Mouse (Mus musculus) right cerebral cortex, postnatal 36 days (tissue): ENCODE data around the gene Mst1.

ENCODE experiments used
- DNase-seq, 2 experiments: peaks; one replicate each; pipeline ENCODE4 v3.0.0; 2022; ENCODE audit warnings: low spot score in 2 of 2, mixed read lengths in 1 of 2

Gene Mst1

GRCm38 (mm10) chr9:108080168-108080567, at the start of gene Mst1:
Gene Mst1 (plus strand): TSS chr9:108080436.
- no peak for DNase-seq

- no peak for DNase-seq
Measured at GRCm38 (mm10) chr9:108032126-108032525, 48.1 kb upstream of the Mst1 start.

GRCm38 (mm10) chr9:108035331-108036156, 44.7 kb upstream of the Mst1 start:
- DNase-seq = no peak

- no peak for DNase-seq
Measured at GRCm38 (mm10) chr9:108044751-108045492, 35.3 kb upstream of the Mst1 start.

- DNase-seq = no peak
Measured at GRCm38 (mm10) chr9:108046582-108046981, 33.7 kb upstream of the Mst1 start.

- no peak for DNase-seq
Measured at GRCm38 (mm10) chr9:108047601-108048565, 32.4 kb upstream of the Mst1 start.

GRCm38 (mm10) chr9:108048566-108048955, 31.7 kb upstream of the Mst1 start:
- no peak for DNase-seq

GRCm38 (mm10) chr9:108049016-108049455, 31.2 kb upstream of the Mst1 start, which contains the start of gene Gmppb:
Gene Gmppb (plus strand): TSS chr9:108049242.
- DNase-seq = peak; percentile 95 to 98

- no peak for DNase-seq
Measured at GRCm38 (mm10) chr9:108049561-108050251, 30.5 kb upstream of the Mst1 start.

- no peak for DNase-seq
Measured at GRCm38 (mm10) chr9:108051184-108051930, 28.9 kb upstream of the Mst1 start.

- no peak for DNase-seq
Measured at GRCm38 (mm10) chr9:108051931-108052220, 28.4 kb upstream of the Mst1 start.

- DNase-seq = no peak
Measured at GRCm38 (mm10) chr9:108052411-108052810, 27.8 kb upstream of the Mst1 start.

- DNase-seq = peak; percentile 95 to 96
Measured at GRCm38 (mm10) chr9:108052885-108053664, 27.2 kb upstream of the Mst1 start, which contains the start of gene Amigo3. Gene Amigo3 (plus strand): TSS chr9:108053159.

- no peak for DNase-seq
Measured at GRCm38 (mm10) chr9:108053665-108054225, 26.5 kb upstream of the Mst1 start.

GRCm38 (mm10) chr9:108054331-108055040, 25.8 kb upstream of the Mst1 start:
- no peak for DNase-seq

- no peak for DNase-seq
Measured at GRCm38 (mm10) chr9:108055061-108055460, 25.2 kb upstream of the Mst1 start.

GRCm38 (mm10) chr9:108055661-108056237, 24.5 kb upstream of the Mst1 start:
- DNase-seq = no peak
